Mouse (Mus musculus) heart, embryonic 16.5 days (tissue): Measurements from ENCODE around the gene Klf9. TPM values are rescaled to one million over a fixed set of nuclear protein-coding genes. Genes with fewer than 3 reads are reported as not detected.

Source experiments
- ATAC-seq: fragments of 200-750 bp; cut with Nextera tagmentation; replicated peaks from 2 replicates; pipeline ENCODE4 v1.8.0; 2017; ENCODE audit warnings: moderate number of reproducible peaks; ENCODE audit not compliant: insufficient read depth, low FRiP score; ENCODE audit errors: extremely low read depth
- H3K27ac ChIP-seq: fragments of 300-500 bp; sonication (generic); 2 replicates; pipeline ENCODE4 v1.5.1; 2014; ENCODE audit warnings: mild to moderate bottlenecking, low read length, control low read depth, moderate library complexity
- H3K27me3 ChIP-seq: fragments of 300-500 bp; sonication (generic); 2 replicates; pipeline ENCODE4 v1.6.1; 2014; ENCODE audit warnings: low read length, mixed read lengths; ENCODE audit not compliant: control insufficient read depth, insufficient read depth
- H3K36me3 ChIP-seq: fragments of 300-500 bp; sonication (generic); 2 replicates; pipeline ENCODE4 v1.6.1; 2014; ENCODE audit not compliant: control insufficient read depth, insufficient read depth
- H3K4me1 ChIP-seq: fragments of 300-500 bp; sonication (generic); 2 replicates; pipeline ENCODE4 v1.6.1; 2014; ENCODE audit warnings: low read length, mixed read lengths; ENCODE audit not compliant: control insufficient read depth, insufficient read depth
- H3K4me2 ChIP-seq: fragments of 300-500 bp; sonication (generic); 2 replicates; pipeline ENCODE4 v1.6.1; 2014; ENCODE audit warnings: low read depth, mild to moderate bottlenecking, control low read depth, low read length
- H3K4me3 ChIP-seq: fragments of 300-500 bp; sonication (generic); 2 replicates; pipeline ENCODE4 v1.5.1; 2014; ENCODE audit warnings: mild to moderate bottlenecking, control low read depth, low read length
- H3K9ac ChIP-seq: fragments of 300-500 bp; sonication (generic); 2 replicates; pipeline ENCODE4 v1.6.1; 2014; ENCODE audit warnings: low read length, control low read depth
- H3K9me3 ChIP-seq: fragments of 300-500 bp; sonication (generic); replicated peaks from 2 replicates; pipeline ENCODE4 v1.6.1; 2016; ENCODE audit warnings: low read length; ENCODE audit not compliant: control insufficient read depth
- WGBS: fragments of 180-500 bp; shearing (Covaris S2); extraction: QIAGEN DNeasy Blood & Tissue Kit; methylation state at CpG from one replicate; pipeline ENCODE4 v1.1.7; 2014; 5-methylcytosine and 5-hydroxymethylcytosine counted together
- polyA plus RNA-seq: library from polyadenylated mRNA; unstranded; fragments of >200 nt; fragmentation: Nextera tagmentation; extraction: Ambion mirVana; gene quantifications from 2 replicates; pipeline ENCODE4 v1.2.1, GENCODE M21; 2015

Gene Klf9
- polyA plus RNA-seq, 1 experiment from 2014 or later, result 3.8 TPM

GRCm38 (mm10) chr19:23129908-23130307 is 11.1 kb upstream of the Klf9 start:
- H3K4me3 ChIP-seq, result no peak overlapping the region
- WGBS, result 93% methylated on average over 2 of the region's 2 CpGs
- ATAC-seq, result no peak

GRCm38 (mm10) chr19:23132106-23132635 is 8.9 kb upstream of the Klf9 start:
- Histone ChIP-seq H3K27ac (no peak overlapping the region), H3K9ac (no peak overlapping the region), H3K4me2 (no peak overlapping the region), H3K36me3 (no peaks in the 10 kb centered on the region), H3K27me3 (peaks cover 11% of the 10 kb centered on the region), H3K9me3 (no peaks in the 10 kb centered on the region), H3K4me3 (no peak overlapping the region), H3K4me1 (peaks cover 21% of the 10 kb centered on the region)
- WGBS, result 64% methylated on average over 3 of the region's 3 CpGs
- ATAC-seq, result no peak

More at GRCm38 (mm10) chr19:23129908-23130307, 11.1 kb upstream of the Klf9 start:
- Histone ChIP-seq H3K27ac (no peak overlapping the region), H3K36me3 (no peaks in the 10 kb centered on the region), H3K9ac (no peak overlapping the region), H3K9me3 (no peaks in the 10 kb centered on the region), H3K4me1 (peaks cover 9% of the 10 kb centered on the region), H3K27me3 (peaks cover 11% of the 10 kb centered on the region), H3K4me2 (no peak overlapping the region)

- Histone ChIP-seq H3K27ac (no peak overlapping the region), H3K9ac (no peak overlapping the region), H3K4me3 (no peak overlapping the region), H3K4me1 (peaks cover 21% of the 10 kb centered on the region), H3K9me3 (no peaks in the 10 kb centered on the region), H3K36me3 (no peaks in the 10 kb centered on the region), H3K27me3 (peaks cover 11% of the 10 kb centered on the region), H3K4me2 (no peak overlapping the region)
- WGBS, result 58% methylated on average over 7 of the region's 7 CpGs
- ATAC-seq, result no peak
These were observed 8.2 kb upstream of the Klf9 start for GRCm38 (mm10) chr19:23132720-23133426.

- no peak for ATAC-seq
- 37% methylated on average over 9 of the region's 9 CpGs for WGBS
- H3K27ac ChIP-seq, result no peak overlapping the region
These were observed 7.5 kb upstream of the Klf9 start for GRCm38 (mm10) chr19:23133427-23134094.

GRCm38 (mm10) chr19:23134095-23134440 is 7.0 kb upstream of the Klf9 start:
- H3K4me2 ChIP-seq, result peak overlapping the region; percentile 91
- H3K27me3 ChIP-seq, result peaks cover 11% of the 10 kb centered on the region
- H3K9me3 ChIP-seq, result no peaks in the 10 kb centered on the region
- ATAC-seq, result no peak
- H3K9ac ChIP-seq, result peak overlapping the region; percentile 61
- 5% methylated on average over 14 of the region's 14 CpGs for WGBS
- H3K27ac ChIP-seq, result no peak overlapping the region
- H3K36me3 ChIP-seq, result no peaks in the 10 kb centered on the region
- H3K4me1 ChIP-seq, result peaks cover 21% of the 10 kb centered on the region
- H3K4me3 ChIP-seq, result peak overlapping the region; percentile 59

More at GRCm38 (mm10) chr19:23133427-23134094, 7.5 kb upstream of the Klf9 start:
- Histone ChIP-seq H3K9ac (no peak overlapping the region), H3K4me1 (peaks cover 21% of the 10 kb centered on the region), H3K9me3 (no peaks in the 10 kb centered on the region), H3K36me3 (no peaks in the 10 kb centered on the region), H3K4me2 (peak overlapping the region; percentile 91), H3K27me3 (peaks cover 11% of the 10 kb centered on the region), H3K4me3 (peak overlapping the region; percentile 59; the same call in 1 of the 2 replicates)

- Histone ChIP-seq H3K4me3 (peak overlapping the region; percentile 59), H3K4me2 (peak overlapping the region; percentile 91), H3K27me3 (peaks cover 11% of the 10 kb centered on the region), H3K9me3 (no peaks in the 10 kb centered on the region), H3K27ac (no peak overlapping the region), H3K4me1 (peaks cover 21% of the 10 kb centered on the region), H3K36me3 (no peaks in the 10 kb centered on the region), H3K9ac (peak overlapping the region; percentile 61)
- WGBS, result 1% methylated on average over 47 of the region's 47 CpGs
- peak; percentile 74 for ATAC-seq
These were observed 6.4 kb upstream of the Klf9 start for GRCm38 (mm10) chr19:23134441-23135301.

- Histone ChIP-seq H3K4me1 (peaks cover 21% of the 10 kb centered on the region), H3K27ac (no peak overlapping the region), H3K9me3 (no peaks in the 10 kb centered on the region), H3K36me3 (no peaks in the 10 kb centered on the region), H3K9ac (peak overlapping the region; percentile 72), H3K27me3 (peaks cover 11% of the 10 kb centered on the region), H3K4me3 (peak overlapping the region; percentile 59), H3K4me2 (peak overlapping the region; percentile 91)
- peak; percentile 35 for ATAC-seq
- under 1% methylated on average over 55 of the region's 55 CpGs for WGBS
These were observed 5.5 kb upstream of the Klf9 start for GRCm38 (mm10) chr19:23135349-23136201.

- no peak overlapping the region for H3K27ac ChIP-seq
- 6% methylated on average over 27 of the region's 27 CpGs for WGBS
- peaks cover 11% of the 10 kb centered on the region for H3K27me3 ChIP-seq
- H3K9me3 ChIP-seq, result no peaks in the 10 kb centered on the region
- H3K9ac ChIP-seq, result peak overlapping the region; percentile 72
- peak overlapping the region; percentile 59 for H3K4me3 ChIP-seq
- H3K4me1 ChIP-seq, result peaks cover 21% of the 10 kb centered on the region
- H3K36me3 ChIP-seq, result no peaks in the 10 kb centered on the region
- peak overlapping the region; percentile 91 for H3K4me2 ChIP-seq
- no peak for ATAC-seq
These were observed 4.7 kb upstream of the Klf9 start for GRCm38 (mm10) chr19:23136202-23136850.
